Mouse (Mus musculus): ENCODE results near the gene Pcbp4. TPM values are rescaled to one million over a fixed set of nuclear protein-coding genes. Genes with fewer than 3 reads are reported as not detected.

Gene Pcbp4
- 7.3 and 19.2 TPM in 2 replicates for polyA plus RNA-seq (2011; ENCODE audit: insufficient read depth, insufficient read length, low replicate concordance, missing spikeins)

- Histone ChIP-seq H3K4me3 (replicated peaks; ENCODE audit: control insufficient read depth, low read depth, low read length) (peak within 1 kb of the TSS; percentile 49), H3K4me1 (ENCODE audit: control insufficient read depth, insufficient read depth, low read length) (no peaks in the 10 kb centered on the region), H3K27ac (ENCODE audit: control insufficient read depth, insufficient read depth, low read depth, low read length, poor library complexity) (no peak within 1 kb of the TSS; the same call in 1 of the 2 replicates)
- 2% methylated on average over 41 of the region's 74 CpGs for WGBS
- TF ChIP-seq POLR2A (IDR thresholded peaks at IDR 0.05; ENCODE audit: borderline replicate concordance, control insufficient read depth, low read depth, low read length) (no peak), CTCF (IDR thresholded peaks at IDR 0.05; ENCODE audit: control insufficient read depth, insufficient read depth, low read length) (no peak)
Observed at GRCm38 (mm10) chr9:106453271-106454070, at the start of gene Pcbp4. TSS of gene Pcbp4 (plus strand) at chr9:106453291.

- no peak overlapping the region for H3K27ac ChIP-seq (ENCODE audit: control insufficient read depth, insufficient read depth, low read depth, low read length, poor library complexity)
- peaks cover 1% of the 10 kb centered on the region; the same call in 1 of the 2 replicates for H3K4me1 ChIP-seq (ENCODE audit: control insufficient read depth, insufficient read depth, low read length)
- TF ChIP-seq POLR2A (IDR thresholded peaks at IDR 0.05; ENCODE audit: borderline replicate concordance, control insufficient read depth, low read depth, low read length), result no peak
- TF ChIP-seq CTCF (IDR thresholded peaks at IDR 0.05; ENCODE audit: control insufficient read depth, insufficient read depth, low read length), result no peak
- H3K4me3 ChIP-seq (replicated peaks; ENCODE audit: control insufficient read depth, low read depth, low read length), result no peak overlapping the region
- WGBS, result 77% methylated on average over 6 of the region's 6 CpGs
Observed at GRCm38 (mm10) chr9:106405275-106405674, 47.8 kb upstream of the Pcbp4 start.

- H3K4me3 ChIP-seq (replicated peaks; ENCODE audit: control insufficient read depth, low read depth, low read length), result no peak overlapping the region
- H3K27ac ChIP-seq (ENCODE audit: control insufficient read depth, insufficient read depth, low read depth, low read length, poor library complexity), result no peak overlapping the region
- TF ChIP-seq CTCF (IDR thresholded peaks at IDR 0.05; ENCODE audit: control insufficient read depth, insufficient read depth, low read length) (no peak), POLR2A (IDR thresholded peaks at IDR 0.05; ENCODE audit: borderline replicate concordance, control insufficient read depth, low read depth, low read length) (no peak)
- WGBS, result 58% methylated on average over 8 of the region's 8 CpGs
- H3K4me1 ChIP-seq (ENCODE audit: control insufficient read depth, insufficient read depth, low read length), result peaks cover 3% of the 10 kb centered on the region
Observed at GRCm38 (mm10) chr9:106406443-106407078, 46.5 kb upstream of the Pcbp4 start.

GRCm38 (mm10) chr9:106409096-106409495, 44.0 kb upstream of the Pcbp4 start:
- 96% methylated on average over 4 of the region's 4 CpGs for whole genome bisulfite sequencing
- TF ChIP-seq CTCF (IDR thresholded peaks at IDR 0.05; ENCODE audit: control insufficient read depth, insufficient read depth, low read length) (no peak), POLR2A (IDR thresholded peaks at IDR 0.05; ENCODE audit: borderline replicate concordance, control insufficient read depth, low read depth, low read length) (no peak)
- peaks cover 7% of the 10 kb centered on the region for H3K4me1 ChIP-seq (ENCODE audit: control insufficient read depth, insufficient read depth, low read length)
- H3K4me3 ChIP-seq (replicated peaks; ENCODE audit: control insufficient read depth, low read depth, low read length), result no peak overlapping the region
- no peak overlapping the region for H3K27ac ChIP-seq (ENCODE audit: control insufficient read depth, insufficient read depth, low read depth, low read length, poor library complexity)

GRCm38 (mm10) chr9:106410086-106410650, 42.9 kb upstream of the Pcbp4 start:
- TF ChIP-seq CTCF (IDR thresholded peaks at IDR 0.05; ENCODE audit: control insufficient read depth, insufficient read depth, low read length) (no peak), POLR2A (IDR thresholded peaks at IDR 0.05; ENCODE audit: borderline replicate concordance, control insufficient read depth, low read depth, low read length) (no peak)

GRCm38 (mm10) chr9:106411091-106411594, 41.9 kb upstream of the Pcbp4 start:
- no peak overlapping the region for H3K27ac ChIP-seq (ENCODE audit: control insufficient read depth, insufficient read depth, low read depth, low read length, poor library complexity)
- TF ChIP-seq CTCF (IDR thresholded peaks at IDR 0.05; ENCODE audit: control insufficient read depth, insufficient read depth, low read length), result no peak
- H3K4me1 ChIP-seq (ENCODE audit: control insufficient read depth, insufficient read depth, low read length), result peaks cover 7% of the 10 kb centered on the region
- WGBS, result 7% methylated on average over 9 of the region's 9 CpGs
- no peak overlapping the region for H3K4me3 ChIP-seq (replicated peaks; ENCODE audit: control insufficient read depth, low read depth, low read length)

More at GRCm38 (mm10) chr9:106410086-106410650, 42.9 kb upstream of the Pcbp4 start:
- Histone ChIP-seq H3K27ac (ENCODE audit: control insufficient read depth, insufficient read depth, low read depth, low read length, poor library complexity) (no peak overlapping the region), H3K4me3 (replicated peaks; ENCODE audit: control insufficient read depth, low read depth, low read length) (no peak overlapping the region), H3K4me1 (ENCODE audit: control insufficient read depth, insufficient read depth, low read length) (peaks cover 7% of the 10 kb centered on the region)
- WGBS, result 80% methylated on average over 2 of the region's 2 CpGs

GRCm38 (mm10) chr9:106411729-106412128, 41.4 kb upstream of the Pcbp4 start:
- no peak overlapping the region for H3K4me3 ChIP-seq (replicated peaks; ENCODE audit: control insufficient read depth, low read depth, low read length)

GRCm38 (mm10) chr9:106412210-106412609, 40.9 kb upstream of the Pcbp4 start:
- H3K4me3 ChIP-seq (replicated peaks; ENCODE audit: control insufficient read depth, low read depth, low read length), result no peak overlapping the region
- TF ChIP-seq POLR2A (IDR thresholded peaks at IDR 0.05; ENCODE audit: borderline replicate concordance, control insufficient read depth, low read depth, low read length), result no peak
- no peak for TF ChIP-seq CTCF (IDR thresholded peaks at IDR 0.05; ENCODE audit: control insufficient read depth, insufficient read depth, low read length)
- 81% methylated on average over 3 of the region's 3 CpGs for WGBS
- peaks cover 6% of the 10 kb centered on the region for H3K4me1 ChIP-seq (ENCODE audit: control insufficient read depth, insufficient read depth, low read length)
- H3K27ac ChIP-seq (ENCODE audit: control insufficient read depth, insufficient read depth, low read depth, low read length, poor library complexity), result no peak overlapping the region

More at GRCm38 (mm10) chr9:106411729-106412128, 41.4 kb upstream of the Pcbp4 start:
- TF ChIP-seq POLR2A (IDR thresholded peaks at IDR 0.05; ENCODE audit: borderline replicate concordance, control insufficient read depth, low read depth, low read length) (no peak), CTCF (IDR thresholded peaks at IDR 0.05; ENCODE audit: control insufficient read depth, insufficient read depth, low read length) (no peak)
- Histone ChIP-seq H3K27ac (ENCODE audit: control insufficient read depth, insufficient read depth, low read depth, low read length, poor library complexity) (no peak overlapping the region), H3K4me1 (ENCODE audit: control insufficient read depth, insufficient read depth, low read length) (peaks cover 7% of the 10 kb centered on the region)
- 37% methylated on average over 6 of the region's 6 CpGs for WGBS
